Mouse (Mus musculus): ENCODE measurements at regions not wholly inside any gene's neighbourhood (a gene's known extent, or its start where the extent isn't known, plus 50 kb on each side); places are given as distances from the start of the nearest gene placed in this dataset.

DNA sequence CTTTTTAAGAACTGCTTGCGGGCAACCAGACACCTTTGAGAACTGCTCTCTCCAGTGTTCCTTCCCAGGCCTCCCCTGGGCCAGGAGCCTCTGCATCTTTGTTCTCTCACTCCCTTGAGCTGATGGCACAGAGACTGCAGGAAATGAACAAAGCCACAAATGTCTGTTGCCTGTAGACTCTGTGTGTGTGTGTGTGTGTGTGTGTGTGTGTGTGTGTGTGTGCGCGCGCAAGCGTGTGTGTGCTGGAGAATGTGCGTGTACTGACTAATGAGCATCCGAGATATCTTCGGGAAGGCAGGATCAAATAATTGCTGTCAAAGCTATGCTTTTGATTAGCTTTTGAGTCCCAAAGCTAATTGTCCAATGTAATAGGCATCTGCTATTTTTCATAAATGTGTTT, 254.7 kb upstream of the Sdk2 start:
- DNase-seq = peak; percentile 62

DNA sequence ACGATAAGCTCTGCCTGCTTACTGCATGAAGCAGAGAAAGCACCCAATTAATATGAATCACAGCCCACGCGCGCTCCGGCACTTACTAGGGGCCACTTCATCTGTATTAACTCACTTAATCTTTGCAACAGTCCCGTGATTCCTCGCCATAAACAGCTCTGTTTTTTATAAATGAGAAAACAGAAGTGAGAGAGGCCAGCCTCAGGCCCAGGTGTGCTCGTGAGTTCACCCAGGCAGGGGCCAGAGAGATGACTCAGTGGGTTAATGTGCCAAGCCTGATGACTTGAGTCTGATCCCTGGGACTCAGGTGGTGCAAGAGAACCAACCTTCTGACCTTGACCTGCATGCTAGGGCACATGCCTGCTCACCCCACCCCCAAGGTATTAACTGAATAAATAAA, 248.4 kb upstream of the Sdk2 start:
- DNase-seq = no peak

DNA sequence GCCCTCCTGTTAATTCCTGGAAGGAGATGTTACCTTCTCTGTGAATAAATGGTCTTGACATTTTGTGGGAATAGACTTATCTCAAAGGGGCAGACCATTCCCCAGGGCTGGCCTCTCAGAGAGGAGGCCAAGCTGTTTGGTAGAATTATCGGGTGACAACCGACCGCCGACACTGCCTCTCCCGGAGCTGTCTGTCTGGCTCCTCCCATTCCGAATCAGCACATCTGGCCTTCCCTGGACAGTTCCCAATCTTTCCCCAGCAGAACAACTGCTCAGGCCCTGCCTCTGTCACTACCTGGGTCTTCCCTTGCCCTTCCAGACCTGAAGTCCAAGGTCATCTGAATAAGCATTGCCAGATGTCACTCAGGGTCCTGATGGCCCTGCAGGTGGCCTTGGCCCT, 246.8 kb upstream of the Sdk2 start:
- DNase-seq = no peak

DNA sequence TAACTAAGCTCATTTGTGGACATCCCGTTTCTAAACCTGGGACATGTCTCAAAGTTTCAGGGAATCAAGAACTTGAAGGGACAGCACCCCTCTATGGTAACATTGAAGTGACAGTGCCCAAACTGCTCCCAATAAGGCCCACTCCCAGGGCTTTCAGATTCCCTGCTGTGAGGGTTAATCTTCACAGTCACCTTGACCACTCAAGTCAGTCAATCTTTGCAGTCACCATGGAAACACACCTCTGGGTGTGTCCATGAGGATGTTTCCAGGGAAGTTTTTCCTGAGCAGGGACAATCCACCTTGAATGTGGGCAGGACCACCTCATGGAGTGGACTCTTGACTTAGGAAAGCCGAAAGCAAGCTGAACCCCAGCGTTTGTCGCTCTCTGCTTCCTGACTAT, 244.8 kb upstream of the Sdk2 start:
- no peak for DNase-seq

DNA sequence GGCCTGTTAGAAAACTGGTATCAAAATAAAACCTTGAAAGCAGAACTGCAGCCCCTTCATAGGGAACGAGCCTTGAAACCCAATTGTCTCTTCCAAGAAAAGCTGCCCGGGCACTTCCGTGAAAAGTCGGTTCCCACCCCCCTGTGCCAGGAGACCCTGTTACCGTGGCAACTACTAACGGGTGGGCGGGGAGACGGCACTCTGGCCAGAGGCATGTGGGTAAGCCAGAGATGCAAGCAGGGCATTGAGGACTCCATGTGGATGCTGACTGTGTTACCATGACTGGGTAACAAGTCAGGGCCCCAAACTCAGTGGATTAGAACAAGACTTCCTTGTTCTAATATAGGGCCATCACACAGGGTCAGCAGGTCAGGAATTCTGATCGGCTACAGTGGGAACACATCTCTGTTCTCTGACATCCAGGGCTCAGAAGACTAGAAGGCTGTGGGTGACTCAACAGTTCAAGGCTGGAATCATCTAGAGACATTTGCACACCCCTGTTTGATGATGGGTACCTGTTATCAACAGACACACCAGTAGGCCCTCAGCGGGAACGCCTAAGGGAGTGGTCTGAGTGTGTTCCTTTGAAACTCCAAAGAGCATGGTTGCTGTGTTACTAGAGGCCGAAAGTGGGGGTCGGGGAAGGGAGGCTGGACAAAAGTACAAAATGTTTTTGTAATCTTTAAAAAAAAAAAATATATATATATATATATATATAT, 236.9 kb upstream of the Sdk2 start:
- DNase-seq = no peak

DNA sequence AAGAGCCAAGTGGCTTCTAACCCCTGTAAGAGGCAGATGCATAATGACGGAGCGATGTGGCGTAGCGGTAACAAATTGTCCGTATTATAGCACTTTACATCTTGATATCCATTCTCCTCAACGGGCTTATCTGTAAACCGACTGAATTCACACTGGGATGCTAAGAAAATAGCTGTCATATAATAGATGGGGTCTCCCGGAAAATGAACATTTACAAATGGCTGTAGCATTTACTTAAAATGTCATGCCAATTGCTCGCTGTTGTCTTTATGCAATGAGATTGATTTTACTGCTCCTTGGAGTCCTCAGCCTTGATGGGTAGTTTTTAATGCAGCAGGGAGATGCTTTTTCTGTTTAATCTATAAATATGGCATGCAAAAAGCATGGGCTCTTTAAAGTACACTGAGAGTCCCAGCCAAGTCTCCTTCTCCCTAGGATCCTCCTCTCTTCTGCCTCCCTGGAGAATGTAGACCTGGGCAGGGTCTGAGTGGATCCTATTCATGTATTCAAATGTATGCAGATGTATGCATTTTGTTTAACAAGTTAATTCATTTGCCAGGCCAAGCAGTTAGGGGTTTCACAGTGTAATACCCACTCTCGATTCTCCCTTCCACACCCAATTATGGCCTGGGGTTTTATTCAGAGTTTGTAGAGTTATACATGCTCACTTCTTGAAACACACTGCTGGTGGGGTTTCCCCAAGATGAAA, 233.9 kb upstream of the Sdk2 start:
- DNase-seq = no peak

DNA sequence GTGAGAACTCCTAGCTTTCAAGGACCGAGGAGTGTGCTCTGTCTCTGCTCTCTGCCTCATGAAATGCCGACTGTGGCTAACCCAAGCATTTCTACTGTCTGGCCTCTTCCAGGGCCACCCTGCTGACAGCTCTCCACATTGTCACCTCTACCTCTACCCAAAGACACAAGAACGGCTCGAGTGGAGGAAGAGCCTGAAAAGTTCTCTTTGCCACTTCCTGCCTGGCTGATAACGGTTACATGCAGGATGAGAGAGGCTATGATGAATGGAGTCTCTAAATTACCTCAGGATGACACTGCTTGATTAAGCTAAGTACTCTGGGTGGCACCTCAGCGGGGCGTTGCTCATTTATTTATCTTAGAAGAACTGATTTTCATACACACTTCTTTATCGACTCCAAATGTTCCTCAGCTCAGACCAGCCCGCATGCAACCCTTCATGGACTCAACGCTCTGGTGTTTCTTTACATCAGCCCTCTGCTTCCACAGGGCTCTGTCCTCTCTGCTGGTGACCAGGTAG, 230.0 kb upstream of the Sdk2 start:
- DNase-seq = peak; percentile 45

DNA sequence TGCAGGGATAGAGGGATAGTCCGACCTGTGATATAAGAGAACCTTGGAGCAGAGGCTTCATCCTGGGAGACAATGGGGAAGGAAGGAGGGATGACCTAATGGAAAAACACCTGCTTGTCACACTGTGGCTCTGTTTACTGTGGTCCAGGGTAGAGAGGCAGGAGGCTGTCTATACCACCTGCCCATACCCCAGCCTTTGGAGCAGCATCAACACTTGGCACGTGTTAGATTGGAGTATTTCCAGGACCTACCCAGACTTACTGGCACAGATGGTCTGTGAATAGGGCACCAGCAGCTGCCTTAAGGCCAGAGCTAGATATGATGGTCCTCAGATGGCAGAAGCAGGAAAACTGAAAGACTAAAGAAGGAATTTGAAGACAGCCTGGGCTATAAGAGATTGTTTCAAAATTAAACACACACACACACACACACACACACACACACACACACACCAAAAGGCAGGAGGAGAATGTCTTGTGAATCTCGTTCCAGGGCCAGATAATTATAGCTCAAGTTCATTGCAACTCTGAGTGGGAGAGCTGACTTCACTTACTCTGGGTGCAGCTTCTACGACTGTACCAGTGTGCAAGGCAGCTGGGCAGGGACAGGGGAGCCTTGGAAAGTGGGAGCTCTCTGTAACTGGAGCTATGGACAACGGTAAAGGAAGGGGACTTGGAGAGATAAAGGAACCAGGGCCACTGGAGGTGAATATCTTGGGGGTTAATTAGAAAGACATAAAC, 227.8 kb upstream of the Sdk2 start:
- DNase-seq = no peak

DNA sequence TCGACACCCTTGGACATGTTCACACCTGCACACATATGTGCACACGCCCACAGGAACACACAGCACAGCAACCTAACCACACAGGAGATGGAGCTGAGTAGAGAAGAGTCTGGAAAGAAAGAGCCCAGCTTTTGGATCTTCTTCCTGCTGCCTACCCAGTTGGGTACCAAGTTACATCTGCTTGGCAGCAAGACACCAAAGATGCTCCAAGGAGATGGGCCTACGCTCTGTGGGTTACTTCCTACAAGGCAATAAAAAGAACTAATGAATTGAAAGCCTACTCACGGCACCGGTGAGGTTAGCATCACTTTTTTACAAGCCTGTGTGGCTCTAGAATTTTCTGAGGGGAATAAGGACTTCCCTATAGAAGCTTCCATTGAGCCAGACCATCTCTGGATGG, 224.4 kb upstream of the Sdk2 start:
- no peak for DNase-seq

DNA sequence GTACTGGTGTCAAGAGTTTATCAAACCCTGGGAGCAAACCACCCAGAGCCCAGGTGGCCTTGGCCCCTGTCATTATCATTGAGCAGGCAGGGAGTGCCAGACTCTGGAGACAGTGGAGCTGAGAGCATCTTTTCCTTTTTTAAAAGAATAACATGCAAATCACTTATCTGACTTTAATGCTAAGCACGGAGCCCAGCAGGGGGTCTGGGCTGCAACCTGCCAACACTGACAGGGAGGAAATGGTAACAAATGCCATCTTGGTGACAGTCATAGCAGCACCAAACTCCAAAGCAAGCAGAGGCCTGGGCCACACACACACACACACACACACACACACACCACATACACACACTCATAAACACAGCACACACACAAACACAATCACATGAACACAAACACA, 223.1 kb upstream of the Sdk2 start:
- no peak for DNase-seq

DNA sequence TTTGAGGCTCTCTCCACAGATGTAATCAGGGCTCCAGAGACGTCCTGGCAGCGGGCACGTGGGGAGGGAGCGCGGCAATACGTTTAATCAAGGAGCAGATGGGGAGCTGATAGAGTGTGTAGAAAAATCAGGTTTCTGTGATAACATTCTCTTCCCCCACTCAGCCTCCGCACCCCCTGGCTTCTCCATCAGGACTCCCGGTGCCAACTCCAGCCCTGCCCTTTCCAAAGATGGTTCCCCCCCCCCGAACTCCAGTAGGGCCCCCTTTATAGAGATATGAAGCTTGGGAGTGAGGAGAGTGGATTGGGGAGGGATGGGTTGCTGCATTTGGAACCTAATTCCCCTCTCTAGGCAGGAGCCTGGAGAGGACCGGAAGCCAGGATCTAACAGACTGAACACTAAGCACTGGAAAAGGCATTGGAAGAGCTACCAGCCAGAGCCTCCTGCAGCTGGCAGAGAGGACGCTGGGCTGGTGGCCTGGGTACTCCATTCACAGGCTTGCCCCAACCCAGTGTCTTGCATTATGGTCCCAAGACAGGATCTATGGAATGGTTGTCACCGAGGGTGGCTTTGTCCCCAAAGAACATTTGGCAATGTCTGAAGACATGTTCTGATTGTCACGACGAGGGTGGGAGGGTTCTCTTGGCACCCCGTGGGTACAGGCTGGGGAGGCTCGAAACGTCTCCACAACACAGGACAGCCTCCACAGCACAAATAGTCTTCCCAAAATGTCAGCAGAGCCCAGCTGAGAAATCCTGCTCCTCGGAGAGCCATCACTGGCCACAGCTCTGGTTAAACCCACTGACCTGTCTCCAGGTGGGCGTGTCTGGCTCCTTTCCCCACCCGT, 218.2 kb upstream of the Sdk2 start:
- DNase-seq = no peak

DNA sequence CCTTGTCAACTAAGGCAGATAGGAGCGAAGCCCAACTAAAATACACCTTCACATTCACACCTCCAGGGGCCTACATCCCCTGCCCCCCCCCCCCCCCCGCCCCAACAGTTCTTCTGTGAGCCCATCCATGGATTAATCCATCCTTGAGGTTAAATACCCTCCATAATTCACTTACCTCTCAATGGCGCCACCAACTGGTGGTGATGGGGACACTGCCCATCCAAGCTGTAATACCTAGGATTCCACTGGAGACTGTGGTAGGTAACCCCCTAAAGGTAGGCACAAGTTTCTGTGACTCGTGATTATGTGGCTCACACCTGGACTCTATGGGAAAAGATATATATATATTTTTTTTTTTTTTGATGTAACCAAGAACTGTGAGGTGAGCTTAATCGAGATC, 216.4 kb upstream of the Sdk2 start:
- DNase-seq = peak; percentile 67

DNA sequence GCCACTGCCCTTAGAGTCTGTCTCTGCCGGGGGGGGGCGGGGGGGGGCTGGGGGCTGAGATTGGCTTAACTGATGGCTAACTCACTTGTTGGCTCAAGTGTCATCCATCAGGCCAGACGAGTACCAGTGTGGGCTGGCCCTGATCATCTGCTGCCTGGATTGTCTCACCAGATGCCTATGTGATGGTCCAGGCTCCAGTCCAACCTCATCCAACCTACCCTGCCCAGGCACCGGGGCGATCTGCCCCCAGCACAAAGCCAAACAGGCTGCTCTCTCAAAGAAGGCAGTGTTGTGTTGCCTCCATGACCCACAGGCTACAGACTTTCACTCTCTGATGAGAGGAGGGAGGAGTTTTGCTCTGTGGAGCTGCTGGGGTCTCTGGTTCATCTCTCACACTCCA, 215.7 kb upstream of the Sdk2 start:
- DNase-seq = no peak

DNA sequence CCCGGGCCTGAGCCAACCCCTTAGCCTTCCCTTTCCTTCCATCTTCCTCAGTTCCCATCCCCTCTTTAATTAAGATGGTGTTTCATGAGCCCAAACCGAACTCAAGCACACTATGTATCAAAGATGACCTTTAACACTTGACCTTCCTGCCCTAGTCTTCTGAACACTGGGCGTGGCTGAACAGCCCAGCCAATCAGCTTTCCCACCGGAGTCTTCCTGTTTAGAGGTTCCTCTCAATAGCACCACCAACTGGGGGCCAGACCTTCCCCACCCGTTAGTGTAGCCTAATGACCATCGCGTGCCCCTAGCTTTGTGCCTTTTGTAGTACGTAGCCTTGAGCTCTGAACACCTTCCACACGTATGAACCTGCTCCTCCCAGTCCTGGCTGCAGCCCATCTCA, 215.0 kb upstream of the Sdk2 start:
- DNase-seq = no peak

DNA sequence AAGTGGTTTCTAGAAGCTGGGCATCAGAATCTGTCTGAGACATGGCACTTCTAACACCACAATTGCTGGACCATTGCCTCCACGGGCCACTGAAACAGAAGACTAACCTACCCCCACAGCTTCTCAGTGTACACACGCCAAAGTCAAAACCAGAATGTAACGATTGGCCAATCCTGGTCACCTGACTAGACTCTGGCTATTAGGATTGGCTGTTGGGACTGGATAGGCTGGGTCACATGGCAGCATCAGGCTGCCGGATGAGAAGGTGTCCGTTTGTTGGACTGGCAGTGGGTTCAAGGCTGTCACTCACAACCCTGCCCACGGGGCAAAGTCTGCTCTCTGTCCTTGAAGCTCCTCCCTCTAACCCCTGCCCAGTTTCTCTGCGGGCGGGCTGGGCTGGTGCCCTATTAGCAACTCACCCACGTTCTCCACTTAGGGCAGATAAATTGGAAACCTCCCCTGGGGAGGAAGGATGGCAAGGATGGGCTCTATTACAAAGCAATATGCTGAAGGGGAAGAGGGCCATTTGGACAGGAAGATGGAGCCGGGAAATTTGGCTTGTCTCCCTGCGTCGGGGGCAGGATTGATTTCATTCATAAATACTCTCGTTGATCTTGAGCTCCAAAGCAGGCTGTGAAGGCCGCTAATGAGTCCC, 214.3 kb upstream of the Sdk2 start:
- DNase-seq = no peak

DNA sequence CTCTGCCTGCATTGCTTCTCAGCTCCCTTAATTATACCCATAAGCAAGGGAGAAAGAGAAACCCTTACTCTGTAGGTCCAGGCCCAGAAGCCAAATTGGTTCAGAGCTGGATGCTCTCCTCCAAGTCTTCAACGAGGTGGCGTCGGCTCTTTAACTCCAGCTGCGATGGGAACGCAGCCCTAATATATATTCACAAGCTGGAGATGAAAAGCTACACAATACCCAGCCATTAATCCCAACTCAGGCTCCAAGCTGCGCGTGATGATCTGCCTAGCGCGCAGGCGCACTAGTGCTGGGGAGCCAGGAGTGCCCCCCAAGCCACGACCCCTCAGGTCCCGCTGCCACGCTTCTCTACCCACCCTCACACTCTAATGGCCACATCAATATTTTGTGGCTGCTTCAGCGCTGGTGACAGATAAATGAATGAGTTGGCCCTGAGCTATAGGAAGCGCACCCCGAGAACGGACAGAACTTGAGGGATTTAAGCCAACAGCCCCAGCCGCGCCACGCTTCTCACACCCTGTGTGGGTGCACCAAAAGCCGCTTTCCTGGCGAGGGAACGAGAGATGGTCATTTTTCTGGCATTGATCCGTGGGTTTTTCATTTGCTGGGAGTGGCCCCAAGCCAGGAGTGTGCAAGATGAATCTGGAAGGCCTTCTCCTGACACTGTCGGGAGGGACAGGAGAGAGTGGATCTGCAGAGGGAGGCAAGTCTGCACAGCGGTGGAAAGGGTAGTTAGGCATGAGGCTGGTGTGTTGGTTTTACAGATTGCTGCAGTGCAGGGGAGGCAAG, 210.9 kb upstream of the Sdk2 start:
- no peak for DNase-seq

DNA sequence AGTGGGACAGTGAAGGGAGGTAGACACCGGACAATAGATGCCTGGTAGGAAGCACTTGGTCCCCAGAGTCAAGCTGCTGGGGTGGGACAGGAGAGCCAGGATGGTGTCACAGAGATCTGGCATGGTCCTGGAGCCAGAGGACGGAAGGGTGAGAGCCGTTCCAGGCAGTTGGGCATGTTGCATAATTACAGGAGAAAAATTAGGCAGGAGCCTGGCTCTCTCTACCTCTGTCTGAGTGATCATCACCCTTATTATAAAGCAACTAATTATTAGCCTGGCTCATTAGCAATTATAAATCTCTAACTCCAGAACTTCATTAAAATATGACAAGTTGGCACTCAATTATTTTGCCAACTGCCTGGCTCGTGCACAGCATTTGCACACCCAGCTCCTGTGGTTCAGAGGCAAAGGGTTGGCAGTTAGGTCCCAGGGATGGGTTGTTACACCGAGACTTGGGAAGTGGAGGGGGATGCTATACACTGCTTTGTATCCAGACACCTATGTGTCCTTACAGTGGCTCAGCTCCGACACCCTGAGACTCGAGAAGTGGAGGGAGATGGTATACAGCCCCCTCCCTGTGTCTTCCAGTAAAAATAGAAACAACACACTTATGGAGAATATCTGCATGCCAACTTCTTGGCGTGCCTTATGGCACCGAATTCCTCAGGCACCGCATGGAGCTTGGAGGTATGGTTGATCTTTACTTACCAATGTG, 203.7 kb upstream of the Sdk2 start:
- no peak for DNase-seq

DNA sequence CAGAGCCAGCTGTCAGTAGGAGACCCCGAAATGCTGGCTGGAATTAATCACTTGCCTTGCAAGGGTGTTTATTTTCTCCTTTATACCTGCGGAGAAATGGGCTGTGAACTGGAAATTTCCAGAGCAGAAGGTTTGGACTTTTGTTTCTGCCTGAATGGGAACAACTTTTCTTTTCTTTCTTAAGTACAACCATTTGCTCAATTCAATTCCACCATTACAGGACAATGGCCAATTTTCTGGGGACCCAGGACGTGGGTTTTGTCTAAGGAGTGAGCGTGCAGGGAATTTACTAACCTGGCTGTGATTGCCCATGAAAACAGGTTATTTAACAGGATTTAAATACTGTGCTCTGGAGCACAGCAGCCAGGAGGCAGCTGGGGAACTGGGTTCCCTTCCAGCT, 195.1 kb upstream of the Sdk2 start:
- DNase-seq = no peak

DNA sequence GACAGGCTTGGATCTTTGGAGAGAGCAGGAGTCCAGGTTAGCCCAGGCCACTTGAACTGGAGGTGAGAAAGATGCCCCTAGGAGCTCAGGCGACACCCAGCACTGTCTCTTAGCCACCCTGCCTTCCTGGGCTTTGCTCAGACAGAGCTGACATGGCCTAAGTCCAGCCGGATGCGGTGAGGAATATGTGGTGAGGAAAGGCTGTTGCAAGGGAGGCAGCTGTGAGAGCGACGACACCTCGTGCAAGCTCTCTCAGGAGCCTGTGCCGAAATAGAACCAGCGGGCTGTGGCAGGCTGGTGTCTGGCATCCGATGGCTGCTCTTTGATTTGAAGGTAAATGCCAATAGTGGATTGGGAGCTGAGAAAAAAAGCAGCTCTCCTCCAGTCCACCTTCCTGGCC, 191.4 kb upstream of the Sdk2 start:
- peak; percentile 16 for DNase-seq

DNA sequence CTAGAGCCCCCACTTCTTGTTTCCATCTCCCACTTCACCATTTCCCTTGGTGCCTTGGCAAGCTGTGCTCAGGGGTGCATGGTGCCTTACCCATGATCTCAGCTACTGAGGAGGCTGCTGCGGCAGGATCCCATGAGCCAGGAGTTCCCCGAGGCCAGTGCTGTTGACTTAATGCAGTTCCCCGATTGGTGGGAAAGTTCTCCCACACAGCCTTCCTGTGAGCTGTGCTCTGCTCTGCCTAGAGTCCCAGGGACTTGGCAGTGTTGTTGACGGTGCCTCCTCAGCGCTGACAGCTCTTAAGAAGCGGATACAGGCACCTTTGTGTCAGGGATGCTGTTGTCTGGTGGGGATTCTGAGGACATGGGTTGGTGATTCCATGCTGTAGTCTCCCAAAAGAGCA, 190.9 kb upstream of the Sdk2 start:
- DNase-seq = no peak

DNA sequence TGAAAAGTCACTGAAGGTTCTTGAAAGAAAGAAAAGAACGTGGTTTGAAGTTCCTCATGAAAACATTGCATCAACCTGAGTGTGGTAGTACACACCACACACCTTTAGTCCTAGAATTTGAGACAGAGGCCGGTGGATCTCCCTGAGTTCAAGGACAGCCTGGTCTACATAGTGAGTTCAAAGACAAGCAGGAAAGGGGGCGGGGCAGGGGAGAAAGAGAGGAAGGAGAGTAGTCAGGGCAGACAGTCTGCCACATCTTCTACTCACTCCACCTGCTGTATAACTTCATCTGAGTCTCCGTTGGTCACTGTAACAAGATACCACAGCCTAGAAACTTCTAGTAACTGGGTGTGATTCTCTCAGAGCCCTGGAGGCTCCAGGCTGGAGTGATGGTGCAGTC, 190.2 kb upstream of the Sdk2 start:
- peak; percentile 36 for DNase-seq
